Mouse (Mus musculus): ENCODE results near the gene Creld2.
"Not testable (repeated sequence)": the region's sequence is repeated elsewhere in the genome, so short reads cannot be mapped to it uniquely, and the experiment has no call there.

Creld2 gene

DNA sequence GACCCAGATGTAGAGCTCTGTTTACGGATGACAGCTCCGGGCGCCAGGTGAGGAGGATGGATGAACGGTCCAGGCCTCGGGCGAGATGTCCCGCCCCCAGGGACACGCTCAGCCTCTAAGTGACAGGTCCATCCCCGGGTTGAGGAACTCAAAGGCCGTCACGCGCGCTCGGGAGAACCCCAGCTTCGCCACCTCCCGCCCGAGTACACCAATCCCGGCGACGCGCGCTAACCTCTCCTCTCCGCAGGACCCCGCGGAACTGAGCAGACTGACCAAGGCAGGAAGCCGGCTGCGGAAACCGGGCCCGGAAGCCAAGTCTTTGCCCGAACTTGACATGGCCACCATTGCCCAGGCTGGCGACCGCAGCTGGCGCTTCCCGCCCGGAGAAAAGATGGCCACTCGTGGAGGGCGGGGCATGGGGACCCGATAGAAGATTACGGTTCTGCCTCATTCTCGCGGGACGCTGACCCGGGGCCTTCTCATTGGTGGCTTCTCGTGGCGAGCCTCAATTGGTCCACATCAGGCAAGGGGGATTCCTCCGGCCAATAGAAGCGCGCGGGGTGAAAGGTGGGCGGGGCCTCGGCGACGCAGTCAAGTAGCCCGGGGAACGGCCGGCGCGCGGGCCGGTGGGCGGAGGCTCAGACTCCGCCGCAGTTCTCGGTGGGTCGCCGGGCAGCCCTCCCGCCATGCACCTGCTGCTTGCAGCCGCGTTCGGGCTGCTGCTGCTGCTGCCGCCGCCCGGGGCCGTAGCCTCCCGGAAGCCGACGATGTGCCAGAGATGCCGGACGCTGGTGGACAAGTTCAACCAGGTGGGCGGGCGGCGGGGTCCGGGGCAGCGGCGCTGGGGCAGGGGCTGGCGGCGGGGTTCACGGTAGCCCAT, at the start of gene Creld2, which contains the start of gene Alg12:
Gene Creld2 (plus strand): TSS at position 621 of the 880 bp plus-strand sequence.
Gene Alg12 (minus strand): TSS at position 293 of the 880 bp plus-strand sequence.
- peak; percentile 99 for DNase-seq (ENCODE audit: low read depth in 1 of 2, low spot score in 2 of 2)

DNA sequence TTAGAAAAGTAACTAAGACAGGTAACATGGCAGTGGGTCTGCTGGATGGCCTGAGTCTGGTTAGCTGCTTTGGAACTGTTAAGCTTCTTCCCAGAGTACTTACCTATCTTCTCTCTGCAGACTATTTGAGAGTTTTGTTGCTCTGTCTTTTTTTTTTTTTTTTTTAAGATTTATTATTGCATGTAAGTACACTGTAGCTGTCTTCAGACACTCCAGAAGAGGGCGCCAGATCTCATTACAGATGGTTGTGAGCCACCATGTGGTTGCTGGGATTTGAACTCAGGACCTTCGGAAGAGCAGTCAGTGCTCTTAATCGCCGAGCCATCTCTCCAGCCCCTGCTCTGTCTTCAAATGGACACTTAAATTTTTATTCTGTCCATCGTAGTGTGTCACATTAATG, 44.8 kb upstream of the Creld2 start:
- DNase-seq (ENCODE audit: low read depth in 1 of 2, low spot score in 2 of 2), result not testable (repeated sequence)

DNA sequence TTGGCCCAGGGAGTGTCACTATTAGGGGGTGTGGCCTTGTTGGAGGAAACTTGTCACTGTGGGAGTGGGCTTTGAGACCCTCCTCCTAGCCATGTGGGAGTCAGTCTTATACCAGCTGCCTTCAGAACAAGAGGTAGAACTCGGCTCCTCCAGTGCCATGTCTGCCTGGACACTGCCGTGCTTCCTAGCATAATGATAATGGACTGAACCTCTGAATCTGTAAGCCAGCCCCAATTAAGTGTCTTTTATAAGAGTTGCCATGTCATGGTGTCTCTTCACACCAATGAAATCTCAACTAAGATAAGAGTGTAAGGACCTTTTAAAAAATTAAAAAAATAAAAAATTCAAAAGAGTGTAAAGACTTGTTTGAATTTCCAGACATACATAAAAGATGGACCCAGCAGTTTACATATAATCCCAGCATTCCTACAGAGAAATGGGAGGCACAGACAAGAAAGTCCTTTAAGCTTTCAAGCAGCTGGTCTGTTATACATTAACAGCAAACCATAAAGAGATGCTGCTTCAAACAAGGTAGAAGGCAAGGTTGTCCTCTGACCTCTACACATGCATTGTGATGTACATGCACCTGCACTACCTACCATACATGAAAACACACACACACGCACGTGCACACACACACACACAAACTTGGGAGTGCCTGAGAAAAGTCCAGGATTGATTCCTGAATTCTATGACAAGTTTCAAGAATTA, 27.2 kb upstream of the Creld2 start:
- no peak for DNase-seq (ENCODE audit: low read depth in 1 of 2, low spot score in 2 of 2)

DNA sequence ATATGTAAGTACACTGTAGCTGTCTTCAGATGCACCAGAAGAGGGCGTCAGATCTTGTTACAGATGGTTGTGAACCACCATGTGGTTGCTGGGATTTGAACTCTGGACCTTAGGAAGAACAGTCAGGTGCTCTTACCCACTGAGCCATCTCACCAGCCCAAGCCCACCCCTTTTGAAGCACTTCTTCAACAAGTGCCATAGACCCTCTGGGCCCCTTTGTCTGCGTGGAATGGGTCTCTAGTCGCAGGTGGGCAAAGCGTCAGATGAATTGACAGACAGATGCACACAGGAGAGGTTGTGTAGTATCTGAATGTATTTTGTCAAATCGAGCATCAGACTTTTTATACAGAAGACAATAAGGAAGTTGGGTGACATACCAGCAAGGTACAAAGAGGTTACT, 24.7 kb upstream of the Creld2 start:
- not testable (repeated sequence) for DNase-seq (ENCODE audit: low read depth in 1 of 2, low spot score in 2 of 2)

DNA sequence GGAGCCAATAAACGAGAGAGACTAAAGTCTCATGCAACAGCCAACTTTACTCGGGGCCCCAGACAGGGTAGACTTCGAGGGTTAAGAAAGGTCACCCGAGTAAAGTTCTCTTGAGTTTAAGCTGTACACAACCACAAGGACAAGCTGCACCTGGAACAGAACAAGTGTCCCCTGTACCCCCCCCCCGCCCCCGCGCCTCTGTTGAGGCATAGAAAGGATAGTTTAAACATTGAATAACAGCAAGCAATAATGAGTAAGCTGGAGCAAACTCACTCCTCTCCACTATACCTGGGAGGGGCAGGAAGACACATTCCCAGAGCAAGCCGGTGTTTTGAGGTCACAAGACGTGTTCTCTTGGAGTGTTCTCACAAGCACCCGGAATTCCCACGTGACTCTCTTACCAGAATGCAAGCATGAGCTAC, 19.5 kb upstream of the Creld2 start:
- DNase-seq (ENCODE audit: low read depth in 1 of 2, low spot score in 2 of 2), result no peak

DNA sequence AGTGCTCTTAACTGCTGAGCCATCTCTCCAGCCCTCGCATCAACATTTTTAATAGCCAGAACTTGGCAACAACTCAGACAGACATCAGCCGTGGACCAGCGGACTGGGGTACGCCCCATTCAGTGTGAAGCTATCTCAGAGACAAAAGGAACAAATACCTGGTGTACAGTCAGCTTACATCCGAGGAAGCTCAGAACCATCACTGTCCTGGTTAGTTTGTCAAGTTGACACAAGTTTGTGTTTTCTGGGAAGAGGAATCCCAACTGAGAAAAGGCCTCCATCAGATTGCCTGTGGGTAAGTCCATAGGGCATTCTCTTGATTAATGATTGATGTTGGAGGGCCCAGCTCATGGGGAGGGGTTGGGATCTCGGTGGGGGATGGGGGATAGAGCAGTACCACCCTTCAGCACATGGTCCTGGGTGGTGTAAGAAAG, 18.5 kb upstream of the Creld2 start:
- DNase-seq (ENCODE audit: low read depth in 1 of 2, low spot score in 2 of 2), result no peak

DNA sequence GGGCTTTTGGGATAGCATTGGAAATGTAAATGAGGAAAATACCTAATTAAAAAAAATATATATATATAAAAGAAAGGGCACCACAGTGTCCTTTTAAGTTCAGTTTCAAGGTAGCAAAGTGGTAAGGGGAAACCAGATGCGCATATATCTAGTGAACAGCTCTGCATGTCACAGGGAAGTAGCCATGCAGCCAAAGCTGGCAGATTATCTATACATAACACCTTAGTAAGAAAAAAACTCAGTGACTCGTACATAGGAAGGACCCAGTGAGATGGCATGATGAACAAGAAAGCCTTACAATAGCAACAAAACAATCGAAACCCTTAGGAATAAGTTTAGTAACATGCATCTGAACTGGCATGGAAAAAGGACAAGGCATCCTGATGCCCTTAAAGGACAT, 17.5 kb upstream of the Creld2 start:
- DNase-seq (ENCODE audit: low read depth in 1 of 2, low spot score in 2 of 2), result no peak

DNA sequence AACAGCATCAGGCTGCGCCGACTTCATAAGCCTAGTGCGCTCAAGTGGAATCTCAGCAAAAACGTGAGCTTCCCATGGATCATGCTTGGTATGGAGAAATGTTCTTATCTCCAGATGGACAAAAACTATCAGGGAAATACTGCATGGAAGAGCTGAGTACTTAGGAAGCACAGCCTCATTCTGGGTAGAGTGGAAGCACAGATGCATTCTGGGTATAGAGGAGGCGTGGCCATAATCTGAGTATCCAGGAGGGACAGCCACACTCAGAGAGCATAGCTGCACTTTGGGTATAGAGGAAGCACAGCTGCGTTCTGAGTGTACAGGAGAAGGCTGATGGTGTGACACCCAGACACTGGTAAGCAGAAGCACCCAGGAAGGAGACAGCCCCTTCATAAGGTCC, 17.1 kb upstream of the Creld2 start:
- DNase-seq (ENCODE audit: low read depth in 1 of 2, low spot score in 2 of 2), result no peak

DNA sequence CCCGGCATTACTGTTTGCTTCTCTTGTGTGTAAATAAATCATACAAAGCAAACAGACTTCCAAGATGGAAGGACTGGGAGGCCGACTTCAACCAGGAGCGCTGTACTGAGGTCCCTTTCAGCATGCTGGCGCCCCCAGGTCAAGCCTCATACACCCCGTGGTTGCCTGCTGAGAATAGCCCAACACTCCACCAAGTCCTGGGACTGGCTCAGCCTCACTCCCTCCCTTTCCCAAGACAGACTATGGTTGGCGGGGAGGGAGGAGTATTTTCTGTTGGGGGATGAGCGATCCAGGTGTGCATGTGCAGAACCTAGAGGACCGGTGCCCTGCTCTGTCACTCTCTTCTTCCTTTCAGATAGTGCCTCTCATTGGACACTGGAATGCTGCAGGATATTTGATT, 11.3 kb upstream of the Creld2 start:
- no peak for DNase-seq (ENCODE audit: low read depth in 1 of 2, low spot score in 2 of 2)

DNA sequence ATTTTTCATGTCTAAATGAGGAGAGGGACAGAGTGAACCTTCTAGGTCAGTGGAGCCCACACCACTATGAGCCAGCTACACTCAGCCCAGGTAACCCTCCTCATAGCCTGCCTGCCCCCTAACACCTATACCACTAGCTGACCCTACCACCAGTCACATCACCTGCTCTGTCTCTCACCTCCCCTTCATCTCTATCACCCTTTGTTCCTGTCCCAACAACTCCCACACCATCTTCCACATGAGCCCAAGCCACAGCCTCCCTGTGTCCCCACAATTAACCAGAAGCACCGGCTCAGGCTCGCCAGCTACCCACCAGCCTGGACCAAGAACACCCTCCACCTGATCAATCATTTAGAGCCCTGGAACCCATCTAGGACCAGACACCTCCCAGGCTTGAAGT, 9.1 kb upstream of the Creld2 start:
- no peak for DNase-seq (ENCODE audit: low read depth in 1 of 2, low spot score in 2 of 2)

DNA sequence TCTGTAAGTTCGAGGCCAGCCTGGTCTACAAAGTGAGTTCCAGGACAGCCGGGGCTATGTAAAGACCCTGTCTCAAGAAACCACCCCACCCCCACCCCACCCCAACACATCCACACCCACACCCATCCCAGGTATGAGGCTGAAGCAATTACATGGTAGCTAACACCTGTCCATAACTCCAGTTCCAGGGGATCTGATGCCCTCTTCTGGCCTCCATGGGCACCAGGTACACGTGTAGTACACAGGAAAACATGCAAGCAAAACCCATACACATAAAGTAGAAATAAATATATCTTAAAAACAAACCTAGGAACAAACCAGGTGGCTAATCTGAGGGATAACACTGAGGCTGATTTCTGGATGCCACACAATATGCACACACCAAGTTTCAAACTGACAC, 6.2 kb upstream of the Creld2 start:
- no peak for DNase-seq (ENCODE audit: low read depth in 1 of 2, low spot score in 2 of 2)

DNA sequence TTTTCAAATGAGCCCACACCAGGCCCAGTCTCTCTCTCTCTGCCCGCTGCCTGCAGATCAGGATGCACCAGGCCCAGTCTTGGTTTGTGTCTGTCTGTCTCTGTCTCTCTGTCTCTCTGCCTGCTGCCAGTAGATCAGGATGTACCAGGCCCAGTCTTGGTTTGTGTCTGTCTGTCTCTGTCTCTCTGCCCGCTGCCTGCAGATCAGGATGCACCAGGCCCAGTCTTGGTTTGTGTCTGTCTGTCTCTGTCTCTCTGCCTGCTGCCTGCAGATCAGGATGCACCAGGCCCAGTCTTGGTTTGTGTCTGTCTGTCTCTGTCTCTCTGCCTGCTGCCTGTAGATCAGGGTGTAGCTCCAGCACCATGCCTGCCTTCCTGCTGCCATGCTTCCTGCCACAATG, 5.6 kb upstream of the Creld2 start:
- not testable (repeated sequence) for DNase-seq (ENCODE audit: low read depth in 1 of 2, low spot score in 2 of 2)

DNA sequence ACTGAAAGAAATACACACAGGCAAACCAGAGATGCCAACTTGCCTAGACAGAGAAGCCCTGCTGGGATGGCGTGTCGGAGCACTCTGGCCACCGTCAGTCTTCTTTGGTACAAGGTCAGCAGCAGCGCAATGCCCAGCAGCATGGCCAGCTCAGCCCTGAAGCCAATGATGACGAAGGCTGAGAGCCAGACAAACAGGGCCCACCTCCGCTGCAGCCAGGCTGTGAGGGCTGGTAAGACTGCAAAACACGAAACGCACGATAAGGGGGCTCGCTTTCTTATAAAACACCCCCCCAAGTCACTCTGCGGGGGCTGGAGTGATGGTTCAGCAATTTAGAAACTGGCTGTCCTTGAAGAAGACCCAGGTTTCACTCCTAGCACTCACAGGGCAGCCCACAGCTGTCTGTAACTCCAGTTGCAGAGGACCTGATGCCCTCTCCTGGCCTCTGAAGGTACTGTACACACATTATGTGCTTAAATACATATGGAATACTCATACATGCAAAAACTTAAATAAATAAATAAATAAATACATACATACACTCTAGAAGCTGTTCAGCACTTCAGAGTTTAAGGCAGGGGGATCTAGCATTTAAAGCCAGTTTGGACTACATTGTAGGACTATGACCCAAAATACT, 4.9 kb upstream of the Creld2 start:
- DNase-seq (ENCODE audit: low read depth in 1 of 2, low spot score in 2 of 2), result no peak

DNA sequence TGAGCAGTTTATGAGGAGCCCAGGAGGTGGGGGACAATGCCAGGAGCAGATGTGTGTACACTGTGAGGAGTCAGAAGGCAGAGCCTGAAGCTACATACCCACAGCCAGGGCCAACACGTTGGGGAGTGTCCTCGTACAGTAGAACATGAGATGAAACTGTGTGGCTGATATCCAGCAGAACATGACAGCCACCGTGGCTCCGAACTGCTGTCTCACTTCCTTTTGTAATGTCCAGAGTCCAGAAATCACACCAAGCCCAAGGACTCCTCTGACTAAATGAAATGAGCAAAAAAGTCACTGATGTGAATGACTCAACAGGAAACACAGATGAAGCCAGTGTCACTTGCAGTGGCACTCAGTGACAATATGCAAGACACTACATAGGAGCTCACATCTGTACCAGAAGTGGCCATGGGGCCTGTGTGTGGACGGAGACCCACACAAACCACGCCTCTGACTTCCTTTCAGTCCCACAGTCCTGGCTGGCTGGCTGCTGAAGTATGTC, 4.2 kb upstream of the Creld2 start:
- DNase-seq (ENCODE audit: low read depth in 1 of 2, low spot score in 2 of 2), result no peak

DNA sequence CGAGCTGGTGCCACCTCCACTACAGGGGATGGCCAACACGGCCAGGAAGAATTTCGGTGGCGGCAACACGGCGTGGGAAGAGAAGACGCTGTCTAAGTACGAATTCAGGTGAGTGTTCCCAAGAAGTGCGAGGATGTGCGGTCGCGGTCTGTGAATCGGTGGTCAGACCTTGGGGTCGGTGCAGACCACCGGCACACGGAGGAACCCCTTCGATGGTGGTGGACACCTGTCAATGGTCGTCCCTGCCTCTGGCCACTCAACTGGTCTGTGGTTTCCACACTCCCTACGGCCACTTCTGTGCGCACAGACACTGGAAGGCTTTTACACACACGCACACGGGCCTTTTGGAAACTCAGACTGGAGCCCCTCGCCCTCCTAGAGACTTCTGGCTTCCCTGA, 459 bp downstream of the Creld2 start:
- no peak for DNase-seq (ENCODE audit: low read depth in 1 of 2, low spot score in 2 of 2)

DNA sequence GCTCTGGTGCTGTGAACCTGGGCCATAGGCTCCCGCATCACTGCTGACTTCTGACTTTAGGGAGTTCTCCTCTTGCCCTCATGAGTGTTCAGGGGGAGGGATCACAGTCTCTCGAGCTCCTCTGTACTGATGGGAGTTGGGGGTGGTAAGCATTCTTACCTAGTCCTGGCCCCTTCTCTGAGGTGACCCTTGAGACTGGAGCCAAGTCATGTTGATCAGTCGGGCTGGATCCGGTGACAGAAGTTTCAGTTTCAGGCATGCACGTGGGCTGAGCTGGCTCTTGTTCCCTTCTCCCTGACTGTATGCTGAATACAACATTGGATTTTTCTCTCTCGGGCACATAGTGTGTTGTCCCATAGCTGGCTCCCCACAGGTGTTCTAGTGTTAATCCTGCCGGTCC, 2.0 kb downstream of the Creld2 start:
- DNase-seq (ENCODE audit: low read depth in 1 of 2, low spot score in 2 of 2), result no peak

DNA sequence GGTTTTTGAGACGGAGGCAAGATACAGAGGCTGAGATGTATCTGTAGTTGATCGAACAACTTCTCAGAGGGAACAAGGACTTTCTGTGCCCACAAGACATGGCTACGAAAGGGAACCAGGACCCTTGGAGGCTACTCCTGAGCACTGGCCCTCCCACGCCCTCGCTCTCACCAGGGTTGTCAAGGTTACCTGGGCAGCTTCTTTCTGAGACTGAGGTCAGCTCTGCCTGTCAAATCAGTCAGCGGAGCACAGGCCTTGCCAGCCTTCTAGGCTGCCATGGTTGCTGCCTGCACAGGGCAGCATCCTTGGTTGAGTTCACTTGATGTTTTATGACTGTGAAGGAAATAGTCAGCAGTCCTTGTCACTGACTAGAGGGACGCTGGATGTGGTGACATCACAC, 3.1 kb downstream of the Creld2 start:
- no peak for DNase-seq (ENCODE audit: low read depth in 1 of 2, low spot score in 2 of 2)

DNA sequence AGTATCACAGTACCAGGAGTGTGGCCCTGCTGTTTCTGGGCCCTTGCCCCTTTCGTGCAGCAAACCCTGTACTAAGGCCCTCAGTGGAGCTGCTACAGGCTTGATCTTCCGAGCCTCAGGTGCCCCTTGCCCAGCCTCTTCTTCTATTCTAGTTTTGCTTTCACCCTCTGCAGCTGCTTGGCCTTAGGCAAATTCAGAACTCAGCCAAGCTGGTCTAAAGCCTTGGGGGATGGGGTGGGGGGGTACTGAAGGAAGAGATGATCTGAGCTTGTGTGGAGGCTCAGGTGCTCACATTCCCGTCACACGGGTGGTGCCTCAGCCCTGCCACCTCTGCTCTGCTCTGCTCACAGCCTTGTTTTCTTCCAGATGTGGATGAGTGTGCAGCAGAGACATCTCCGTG, 3.9 kb downstream of the Creld2 start:
- DNase-seq (ENCODE audit: low read depth in 1 of 2, low spot score in 2 of 2), result no peak

DNA sequence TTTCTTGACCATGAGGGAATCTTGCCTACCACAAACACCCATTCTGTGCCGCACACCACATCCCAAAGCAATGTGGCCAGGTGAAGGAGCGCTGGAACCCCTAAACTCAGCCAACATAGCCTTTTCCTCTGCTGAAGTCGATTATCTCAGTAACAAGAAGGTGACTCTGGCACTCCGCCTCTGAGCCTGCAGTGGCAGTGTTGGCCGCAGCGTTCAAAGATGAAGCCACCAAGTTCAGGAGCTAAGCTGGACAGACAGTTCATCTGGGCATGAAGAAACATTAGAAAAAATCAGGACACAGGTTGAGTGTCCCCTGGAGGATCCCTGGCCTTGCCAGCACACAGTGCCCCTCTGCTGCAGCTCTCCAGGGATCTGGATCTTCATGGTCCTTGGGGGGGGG, 8.0 kb downstream of the Creld2 start:
- DNase-seq (ENCODE audit: low read depth in 1 of 2, low spot score in 2 of 2), result no peak

DNA sequence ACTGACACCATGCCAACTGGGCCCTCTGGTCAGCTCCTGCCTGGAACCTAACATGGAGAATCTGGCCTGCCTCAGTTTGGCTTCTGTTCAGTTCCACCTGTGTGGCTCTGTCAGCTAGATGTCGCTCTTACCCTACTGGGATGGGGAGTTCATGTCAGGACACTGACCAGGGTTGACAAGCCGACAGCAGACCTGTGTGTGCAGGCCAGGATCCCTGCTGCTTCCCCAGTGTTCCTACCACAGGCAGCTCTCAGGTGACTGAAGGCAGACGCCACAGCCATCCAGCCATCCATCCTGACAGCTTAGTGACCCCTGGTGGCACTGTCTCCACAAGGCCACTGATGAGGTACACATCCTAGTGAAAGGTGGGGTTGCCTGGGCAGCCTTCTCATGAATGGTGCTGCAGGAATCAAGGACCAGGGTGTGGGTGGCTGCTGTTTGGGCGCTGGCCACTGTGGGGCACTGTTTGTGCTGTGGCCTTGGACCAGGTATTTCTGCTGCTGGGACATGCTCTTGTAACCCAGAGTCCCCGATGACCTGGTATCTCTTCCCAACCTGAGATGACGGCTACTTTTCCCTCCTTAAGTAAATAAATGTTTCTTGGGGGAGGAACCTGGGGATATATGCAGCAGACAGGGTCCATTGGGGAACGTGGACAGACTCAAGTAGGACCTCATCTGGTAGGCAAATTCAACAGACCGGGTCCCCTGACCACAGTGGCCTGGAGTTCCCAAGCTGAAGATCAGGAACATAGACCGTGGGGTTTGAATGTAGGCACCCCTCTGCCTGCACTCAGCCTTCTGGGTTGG, 8.7 kb downstream of the Creld2 start:
- peak in 1 of 2 experiments; percentile 16 for DNase-seq (ENCODE audit: low read depth in 1 of 2, low spot score in 2 of 2)

All from monocyte, adult 2 months (primary cell).